Mouse (Mus musculus): ENCODE data around the gene Bbox1.

DNA sequence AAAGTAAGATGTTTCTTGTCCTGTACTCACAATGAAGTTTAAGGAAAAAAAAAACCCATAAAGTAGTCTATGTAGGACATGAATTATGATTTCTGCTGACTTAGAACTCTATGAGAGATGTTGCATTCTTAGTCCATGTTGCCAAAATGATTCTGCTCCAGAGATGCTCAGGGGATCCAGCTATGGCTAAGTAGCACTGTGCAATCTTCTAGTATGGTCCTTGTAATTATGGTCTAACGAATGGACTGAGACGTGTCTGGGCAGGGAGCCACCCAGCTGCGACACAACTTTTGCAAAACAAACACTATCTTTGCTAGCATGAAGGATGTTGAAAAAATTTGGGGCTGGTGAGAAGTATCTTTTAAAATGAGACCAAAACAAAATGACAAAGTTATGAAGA lies 45.1 kb downstream of the Bbox1 start:
- TF ChIP-seq CTCF (IDR thresholded peaks at IDR 0.05; ENCODE audit: low read depth) (no peak), EP300 (IDR thresholded peaks at IDR 0.05; ENCODE audit: low read depth) (no peak)
